Mouse (Mus musculus) embryonic fibroblast, embryonic 13.5 days (primary cell): Measurements from ENCODE around the gene Agap1.

Experiments
- CTCF ChIP-seq: IDR thresholded peaks from 2 replicates; pipeline ENCODE4 v1.5.1; 2011; ENCODE audit warnings: mild to moderate bottlenecking, control low read depth, low read length, moderate library complexity, borderline replicate concordance; ENCODE audit not compliant: insufficient read depth
- POLR2A ChIP-seq: IDR thresholded peaks from 2 replicates; pipeline ENCODE4 v1.6.1; 2011; ENCODE audit warnings: low read depth, mild to moderate bottlenecking, control low read depth, low read length, moderate library complexity

GRCm38 (mm10) chr1:89816487-89817206 is 362.0 kb downstream of the Agap1 start:
- TF ChIP-seq CTCF: no peak
- no peak for TF ChIP-seq POLR2A
